Mouse (Mus musculus) 3134 (cell line): ENCODE data around the gene Masp2.

ENCODE experiments used
- DNase-seq: peaks from one replicate; pipeline ENCODE4 v3.0.0-alpha.2; 2011; ENCODE audit warnings: low spot score; ENCODE audit not compliant: insufficient read length; ENCODE audit errors: extremely low read depth

Masp2 gene

DNA sequence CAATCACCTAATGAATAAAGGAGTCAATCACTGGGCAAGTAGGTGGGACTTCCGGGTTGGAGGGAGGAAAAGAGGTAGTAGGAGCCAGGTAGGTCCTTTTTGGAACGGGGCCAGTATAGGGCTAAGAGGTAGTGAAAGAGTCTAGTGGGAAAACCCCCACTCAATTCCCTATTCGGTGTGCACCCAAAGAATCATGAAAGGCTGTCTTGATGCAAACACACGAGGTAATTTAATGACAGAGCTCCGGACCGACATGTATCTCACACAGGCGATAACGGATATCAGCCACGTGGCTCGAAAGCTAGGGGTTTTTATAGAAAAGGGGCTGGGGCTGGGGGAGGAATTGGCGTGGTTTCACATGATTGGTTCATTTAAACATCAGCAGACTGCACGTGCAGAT lies 3.5 kb upstream of the Masp2 start:
- no peak for DNase-seq

DNA sequence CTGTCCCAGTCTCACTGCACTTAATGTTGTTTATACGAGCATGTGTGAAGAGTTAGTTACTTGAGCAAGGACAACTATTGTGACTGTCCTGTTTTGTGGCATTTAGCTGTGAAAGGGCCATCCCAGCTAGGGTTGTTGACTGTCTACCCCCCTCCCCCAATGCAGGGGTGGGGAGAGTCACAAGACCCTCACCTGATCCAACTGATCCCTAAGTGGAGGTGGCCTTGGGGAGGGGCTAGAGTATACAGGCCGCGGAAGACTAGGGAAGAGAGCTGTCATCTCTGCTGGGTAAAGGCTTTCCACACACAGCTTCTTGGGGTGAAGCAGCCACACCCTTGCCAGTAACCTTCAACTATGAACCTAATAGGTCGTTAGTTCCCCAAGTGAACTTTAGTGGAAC lies 2.0 kb upstream of the Masp2 start:
- DNase-seq = no peak

DNA sequence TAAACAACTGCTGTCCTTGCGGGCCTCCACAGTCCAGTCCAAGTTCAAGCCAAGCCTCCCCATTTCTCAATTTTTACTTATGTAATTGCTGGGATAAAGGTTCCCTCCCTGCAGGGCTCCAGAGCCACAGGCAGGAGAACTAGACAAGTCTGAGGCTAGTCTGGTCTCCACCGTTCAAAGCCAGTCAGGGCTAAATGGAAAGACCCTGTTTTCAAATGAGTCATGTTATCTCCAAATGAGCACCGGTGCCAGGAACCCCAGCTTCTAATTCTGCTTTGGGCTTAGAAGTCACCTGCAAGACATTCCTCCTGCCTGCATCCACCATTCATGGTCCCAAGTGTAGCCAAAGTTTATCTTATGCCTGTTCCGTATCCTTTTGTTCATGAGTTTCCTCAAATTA lies 483 bp upstream of the Masp2 start:
- DNase-seq = no peak

DNA sequence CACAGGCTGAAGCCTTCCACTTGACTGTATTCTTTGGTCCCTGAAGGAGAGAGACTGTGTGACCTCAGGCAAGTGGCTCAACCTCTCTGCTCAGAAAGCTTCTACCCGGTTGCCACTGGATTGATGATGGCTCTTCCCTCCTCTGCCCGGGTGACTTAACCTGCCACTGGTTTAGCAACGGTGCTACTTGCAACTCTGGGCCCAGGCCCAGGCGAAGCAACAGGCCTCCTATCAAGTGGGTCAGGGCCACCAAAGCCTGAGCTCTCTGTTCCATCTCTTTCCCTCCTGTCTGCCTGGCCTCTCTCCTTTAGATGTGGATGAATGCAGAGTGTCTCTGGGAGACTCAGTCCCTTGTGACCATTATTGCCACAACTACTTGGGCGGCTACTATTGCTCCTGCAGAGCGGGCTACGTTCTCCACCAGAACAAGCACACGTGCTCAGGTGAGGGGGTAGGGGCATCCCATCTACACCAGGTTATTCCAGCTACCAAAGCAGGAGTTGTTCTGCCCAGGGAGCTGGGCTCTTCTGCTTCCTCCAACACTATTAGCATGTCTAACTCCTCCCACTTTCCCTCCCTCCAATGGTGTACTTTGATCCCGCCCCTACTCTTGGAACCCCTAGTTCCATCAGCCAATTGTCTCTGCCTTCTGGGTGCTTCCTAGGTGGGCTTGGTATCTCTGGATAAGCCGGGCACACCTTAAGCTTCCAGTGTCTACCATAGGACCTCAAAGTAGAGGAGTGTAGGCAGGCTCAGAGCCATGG lies 1.2 kb downstream of the Masp2 start:
- DNase-seq = no peak

DNA sequence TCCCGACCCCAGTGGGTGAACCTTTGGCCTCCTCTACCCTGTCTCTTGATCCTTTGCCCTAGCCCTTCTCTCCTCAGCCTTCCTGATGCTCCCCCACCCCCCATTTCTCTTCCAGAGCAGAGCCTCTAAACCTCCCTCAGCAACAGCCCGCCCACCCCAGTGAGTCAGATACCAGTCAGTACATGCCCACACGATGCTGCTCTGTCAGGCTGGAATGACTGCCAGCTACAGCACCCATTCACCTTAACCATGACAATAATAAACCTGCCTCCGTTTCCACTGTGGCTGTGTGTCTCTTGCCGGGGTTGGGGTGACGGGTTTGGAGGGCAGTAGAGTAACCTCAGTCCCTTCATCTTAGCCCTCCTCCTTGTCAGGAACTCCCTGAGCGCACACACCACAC lies 1.8 kb downstream of the Masp2 start:
- DNase-seq = no peak

DNA sequence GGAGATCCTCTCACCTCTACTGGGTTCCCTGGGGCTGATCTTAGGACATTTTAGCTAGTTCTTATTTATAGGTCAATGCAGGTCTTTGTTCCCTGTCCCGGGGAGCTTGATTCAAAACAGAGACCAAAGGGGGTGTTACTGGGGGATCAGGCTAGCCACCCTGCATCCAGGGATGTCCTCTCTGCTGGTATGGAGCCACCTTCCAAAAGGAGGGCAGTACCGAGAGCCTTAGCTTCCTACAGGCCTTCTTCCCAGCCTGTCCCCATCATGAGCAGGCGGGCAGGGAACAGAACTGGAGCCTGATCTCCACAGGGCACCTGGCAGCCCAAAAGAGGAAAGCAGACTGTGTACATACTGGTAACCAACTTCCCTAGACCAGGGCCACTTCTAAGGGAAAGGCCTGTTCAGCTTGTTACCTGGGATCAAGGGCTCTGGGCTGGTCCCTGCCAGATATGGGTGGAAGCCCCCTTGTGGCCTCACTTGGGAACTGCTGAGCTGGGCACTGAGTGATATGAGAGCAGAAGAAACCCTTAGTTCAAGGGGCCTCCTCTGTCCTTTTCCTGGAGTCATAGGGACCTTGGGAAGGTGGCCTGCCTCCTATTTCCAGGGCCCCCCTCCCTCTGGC lies 2.3 kb downstream of the Masp2 start:
- DNase-seq = peak; percentile 30

DNA sequence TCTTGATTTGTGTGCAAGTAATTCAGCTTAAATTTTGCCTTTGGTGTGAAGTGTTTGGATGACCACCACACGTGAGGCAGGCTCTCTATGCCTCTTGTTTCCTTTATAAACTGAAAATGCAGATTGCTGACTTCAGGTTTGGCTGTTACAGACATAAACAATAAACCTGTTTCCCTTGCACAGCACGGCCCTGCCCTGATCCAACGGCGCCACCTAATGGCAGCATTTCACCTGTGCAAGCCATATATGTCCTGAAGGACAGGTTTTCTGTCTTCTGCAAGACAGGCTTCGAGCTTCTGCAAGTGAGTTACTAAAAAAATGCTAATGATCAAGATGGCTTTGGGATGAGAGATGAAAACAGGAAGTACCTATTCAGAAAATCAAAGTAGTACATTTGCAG lies 5.4 kb downstream of the Masp2 start:
- peak; percentile 38 for DNase-seq

DNA sequence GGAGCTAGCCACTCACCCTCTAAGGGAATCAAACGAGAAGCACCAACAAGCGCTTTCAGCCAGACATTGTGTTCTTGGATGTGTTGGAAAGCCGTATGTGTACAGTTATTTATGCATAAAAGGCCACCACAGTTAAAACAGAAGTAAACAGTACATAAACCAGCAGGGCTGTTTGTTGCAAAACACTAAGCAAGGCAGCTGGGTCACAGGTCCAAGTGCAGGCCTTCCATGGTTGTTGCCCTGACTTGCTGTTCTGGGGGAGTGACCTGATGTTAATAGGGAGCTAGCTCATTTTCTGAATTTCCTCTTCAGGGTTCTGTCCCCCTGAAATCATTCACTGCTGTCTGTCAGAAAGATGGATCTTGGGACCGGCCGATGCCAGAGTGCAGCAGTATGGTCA lies 7.5 kb downstream of the Masp2 start:
- no peak for DNase-seq

DNA sequence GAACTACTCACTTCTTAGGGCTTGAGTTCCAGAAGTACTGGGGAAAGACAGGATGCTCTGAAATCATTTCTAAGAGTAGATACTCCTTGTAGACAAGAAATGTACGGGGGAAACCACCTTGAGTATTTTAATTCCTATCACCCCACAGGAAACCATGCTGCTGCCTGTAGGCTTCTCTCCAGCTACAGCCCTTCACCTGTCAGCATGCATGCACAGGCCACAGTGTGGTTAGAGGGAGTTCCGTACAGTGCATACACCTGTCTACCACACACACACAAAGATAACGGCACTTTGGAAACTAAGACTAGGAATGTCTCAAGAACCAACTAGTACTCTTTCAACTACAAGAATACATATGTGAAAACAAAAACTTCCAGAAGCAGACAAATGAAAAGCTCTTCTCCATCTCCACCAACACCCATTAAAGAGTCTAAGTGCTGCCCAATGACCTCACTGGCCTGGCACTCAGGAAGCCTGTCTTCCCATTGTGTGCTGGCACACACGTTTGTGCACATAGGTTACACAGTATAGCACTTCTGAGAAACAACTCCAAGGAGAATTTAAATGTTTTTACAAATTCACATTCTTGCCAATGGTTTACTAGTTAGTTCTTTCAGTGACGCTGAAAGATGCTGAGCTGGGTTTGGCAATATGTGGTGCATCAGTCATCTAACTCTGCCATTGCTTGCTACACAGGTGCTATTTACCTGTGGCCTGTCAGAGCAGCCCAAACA lies 8.4 kb downstream of the Masp2 start:
- no peak for DNase-seq

DNA sequence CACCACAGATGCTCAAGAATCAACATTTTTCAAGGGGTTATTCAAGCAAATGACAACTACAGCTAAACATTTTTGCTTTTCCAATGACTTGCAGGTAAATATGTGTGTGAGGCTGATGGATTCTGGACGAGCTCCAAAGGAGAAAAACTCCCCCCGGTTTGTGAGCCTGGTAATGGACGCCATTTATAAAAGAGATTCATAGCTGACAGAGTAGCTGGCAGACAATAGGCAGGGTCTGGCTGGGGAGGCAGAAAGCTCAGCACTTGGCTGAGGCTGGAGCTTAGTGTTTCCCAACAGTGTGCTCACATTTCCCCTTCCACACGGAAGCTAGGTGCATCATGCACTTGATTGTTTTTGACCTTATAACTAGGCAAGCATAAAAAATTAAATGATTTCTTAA lies 10.2 kb downstream of the Masp2 start:
- no peak for DNase-seq

DNA sequence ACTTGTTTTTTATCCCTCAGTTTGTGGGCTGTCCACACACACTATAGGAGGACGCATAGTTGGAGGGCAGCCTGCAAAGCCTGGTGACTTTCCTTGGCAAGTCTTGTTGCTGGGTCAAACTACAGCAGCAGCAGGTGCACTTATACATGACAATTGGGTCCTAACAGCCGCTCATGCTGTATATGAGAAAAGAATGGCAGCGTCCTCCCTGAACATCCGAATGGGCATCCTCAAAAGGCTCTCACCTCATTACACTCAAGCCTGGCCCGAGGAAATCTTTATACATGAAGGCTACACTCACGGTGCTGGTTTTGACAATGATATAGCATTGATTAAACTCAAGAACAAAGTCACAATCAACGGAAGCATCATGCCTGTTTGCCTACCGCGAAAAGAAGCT lies 11.4 kb downstream of the Masp2 start:
- no peak for DNase-seq

DNA sequence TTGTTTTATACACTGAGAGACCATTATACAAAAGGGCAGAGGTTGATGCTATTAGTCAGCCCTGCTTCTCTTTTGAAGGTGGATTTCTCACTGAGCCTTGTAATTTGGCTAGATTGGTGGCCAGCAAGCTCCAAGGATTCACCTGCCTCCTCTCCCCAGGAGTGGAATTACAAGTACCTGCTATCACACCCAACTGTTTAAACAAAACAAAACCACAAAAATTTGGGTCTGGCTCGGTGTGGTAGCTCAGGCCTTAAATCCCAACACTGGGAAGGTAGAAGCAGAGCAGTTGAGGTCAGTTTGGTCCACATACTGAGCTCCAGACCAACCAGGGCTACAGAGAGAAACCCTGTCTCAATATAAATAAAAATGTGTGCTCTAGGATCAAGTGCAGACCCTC lies 17.5 kb downstream of the Masp2 start:
- no peak for DNase-seq

DNA sequence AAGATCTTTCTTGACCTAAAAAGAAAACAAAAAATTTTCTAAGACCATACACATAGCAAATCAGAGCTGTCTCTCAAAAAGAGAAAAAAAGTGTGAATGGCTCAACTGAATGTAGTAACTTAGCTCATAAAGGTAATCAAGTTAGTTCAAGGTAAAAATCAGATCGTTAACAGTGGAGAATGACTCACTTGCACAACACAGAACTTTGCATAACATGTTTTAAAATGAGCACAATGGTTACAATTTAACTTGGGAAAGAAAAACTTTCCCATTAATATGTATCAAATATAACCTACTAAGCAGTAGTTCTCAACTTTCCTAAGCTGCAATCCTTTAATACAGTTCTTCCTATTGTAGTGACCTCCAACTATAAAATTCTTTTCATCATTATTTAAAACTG lies 18.4 kb downstream of the Masp2 start:
- DNase-seq = no peak

DNA sequence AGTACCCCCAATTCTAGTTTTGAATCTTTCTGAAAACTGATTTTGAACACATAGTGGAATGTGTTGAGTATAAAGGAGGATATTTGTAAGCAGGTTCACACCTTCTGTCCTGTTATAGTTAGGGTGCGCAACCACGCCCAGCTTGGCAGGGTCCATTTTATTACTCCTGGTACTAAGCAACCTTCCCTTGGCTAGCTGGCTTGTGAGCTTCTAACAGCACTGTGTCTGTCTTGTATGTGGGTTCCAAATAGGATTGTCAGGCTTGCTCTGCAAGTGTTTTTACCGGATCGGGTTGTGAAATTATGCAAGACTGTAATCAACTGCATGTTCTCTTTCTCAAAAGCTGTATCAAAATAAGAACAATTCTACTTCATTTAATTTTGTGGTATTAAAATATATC lies 20.1 kb downstream of the Masp2 start:
- DNase-seq = no peak

DNA sequence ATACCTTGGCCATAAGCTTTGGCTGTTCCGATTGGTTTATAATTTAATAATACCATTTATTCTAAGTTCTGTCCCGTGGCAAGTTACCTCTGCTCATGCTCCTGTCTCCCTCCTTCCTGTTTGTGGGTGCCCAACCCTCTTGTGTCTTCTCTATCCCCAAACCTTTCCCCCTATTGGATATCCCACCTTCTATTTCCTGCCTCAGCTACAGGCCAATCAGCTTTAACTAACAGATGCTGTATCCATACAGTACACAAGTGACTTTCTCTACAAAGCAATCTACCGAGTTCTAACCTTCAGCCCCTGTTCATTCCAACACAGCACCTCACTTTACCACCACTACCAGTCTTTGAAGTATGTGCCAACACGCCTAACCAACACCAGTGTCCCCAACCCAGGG lies 21.3 kb downstream of the Masp2 start:
- no peak for DNase-seq

DNA sequence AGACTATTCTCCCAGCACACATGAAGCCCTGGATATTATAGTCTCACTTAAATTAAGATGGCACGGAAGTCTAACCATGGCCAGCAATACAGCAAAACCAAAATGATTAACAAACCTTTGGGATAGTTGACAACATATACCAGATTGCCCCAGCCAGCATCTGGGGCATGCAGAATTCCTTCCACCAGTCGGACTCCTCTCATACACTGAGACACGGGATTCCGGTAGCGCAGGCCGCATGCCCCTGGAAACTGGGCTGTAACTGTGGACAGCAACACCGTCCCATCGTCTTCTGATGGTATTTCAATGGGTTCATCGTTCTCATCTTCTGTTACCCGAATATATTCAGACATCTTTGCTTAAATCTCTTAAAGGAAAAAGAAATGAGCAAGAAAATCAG lies 22.7 kb downstream of the Masp2 start:
- no peak for DNase-seq

DNA sequence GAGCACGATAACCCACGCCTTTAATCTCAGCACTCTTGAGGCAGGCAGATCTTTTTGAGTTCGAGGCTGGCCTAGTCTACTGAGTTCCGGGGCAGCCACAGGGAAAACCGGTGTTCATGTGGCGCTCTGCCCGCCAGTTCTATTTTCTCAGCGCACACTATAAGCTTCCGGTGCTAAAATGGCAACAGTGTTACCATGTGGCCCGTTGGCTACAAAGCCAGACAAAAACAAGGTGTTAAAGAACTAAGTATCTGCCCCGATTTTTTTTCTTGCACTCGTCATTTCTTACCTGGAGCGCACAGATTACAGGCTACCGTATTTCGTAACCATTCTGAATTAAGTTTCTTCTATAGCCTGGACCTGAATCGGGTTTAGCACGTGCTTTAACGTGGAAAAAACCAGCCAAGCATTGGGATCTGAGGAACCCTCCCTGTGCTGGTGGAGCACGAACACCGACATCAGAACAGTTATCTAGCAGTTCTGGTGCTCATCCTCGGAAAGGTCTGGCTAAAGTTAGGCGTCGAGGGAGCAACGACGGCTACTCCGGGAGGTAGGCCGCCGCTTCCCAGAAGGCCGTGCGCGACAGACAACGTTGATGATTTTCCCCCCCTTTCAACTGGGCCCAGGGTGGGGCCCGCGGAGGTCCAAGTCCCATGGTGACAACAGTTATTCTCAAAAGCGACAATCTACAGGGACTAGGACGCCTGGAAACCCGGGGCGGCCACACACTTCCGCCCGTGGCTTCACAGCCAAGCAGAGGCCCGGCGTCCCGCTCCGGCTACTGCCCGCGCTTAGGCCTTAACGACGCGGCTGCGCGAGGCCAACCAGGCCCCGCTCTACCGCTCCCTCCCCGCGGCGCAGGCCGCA lies 23.6 kb downstream of the Masp2 start:
- peak; percentile 83 for DNase-seq

DNA sequence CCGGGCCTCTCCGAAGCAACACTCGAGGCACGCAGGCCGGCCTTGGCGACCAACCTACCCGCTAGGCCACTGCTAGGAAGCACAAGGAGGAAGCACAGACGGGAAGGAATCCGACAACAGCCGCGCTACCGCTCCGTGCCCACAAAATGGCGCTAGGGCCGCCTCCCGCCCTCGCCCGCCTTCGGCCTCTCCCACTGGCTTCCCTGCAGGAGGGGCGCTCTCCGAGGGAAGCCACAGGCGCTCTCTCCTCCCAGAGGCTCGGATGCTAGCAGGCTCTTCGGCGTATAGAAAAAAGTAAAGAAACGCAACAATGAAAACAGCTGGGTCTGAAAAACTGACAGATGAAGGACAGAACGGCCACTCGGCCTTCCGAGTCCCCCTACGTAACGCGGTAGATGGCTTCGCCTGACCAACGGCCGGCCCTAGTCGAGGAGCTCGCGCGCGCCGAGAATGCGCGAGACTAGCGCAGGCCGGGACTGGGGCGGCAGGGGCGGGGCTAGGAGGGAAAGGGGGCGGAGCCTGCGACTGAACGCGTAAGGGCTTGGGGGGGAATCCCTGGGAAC lies 24.4 kb downstream of the Masp2 start, which contains the start of gene Tardbp:
Tardbp (minus strand) TSS at position 397 of the 563 bp plus-strand sequence.
- peak; percentile 91 for DNase-seq

DNA sequence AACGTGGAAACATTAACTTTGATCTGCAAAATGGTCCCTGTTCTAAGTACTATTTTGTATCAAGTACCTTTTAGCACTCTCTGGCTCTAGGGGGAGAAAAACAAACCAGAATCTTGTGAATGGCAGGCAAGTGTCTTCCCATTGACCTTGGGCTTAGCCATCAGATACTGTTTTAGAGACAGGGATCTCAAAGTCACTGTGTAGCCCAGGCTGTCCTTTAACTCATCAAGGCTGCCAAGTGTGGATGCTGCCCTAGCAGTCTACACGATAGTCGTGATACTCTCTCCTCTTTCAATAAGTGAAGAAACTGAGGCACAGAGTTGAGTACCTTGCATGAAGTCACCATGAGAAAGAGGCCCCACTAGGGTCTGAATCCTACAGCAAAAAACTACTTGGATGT lies 24.9 kb downstream of the Masp2 start:
- DNase-seq = no peak

DNA sequence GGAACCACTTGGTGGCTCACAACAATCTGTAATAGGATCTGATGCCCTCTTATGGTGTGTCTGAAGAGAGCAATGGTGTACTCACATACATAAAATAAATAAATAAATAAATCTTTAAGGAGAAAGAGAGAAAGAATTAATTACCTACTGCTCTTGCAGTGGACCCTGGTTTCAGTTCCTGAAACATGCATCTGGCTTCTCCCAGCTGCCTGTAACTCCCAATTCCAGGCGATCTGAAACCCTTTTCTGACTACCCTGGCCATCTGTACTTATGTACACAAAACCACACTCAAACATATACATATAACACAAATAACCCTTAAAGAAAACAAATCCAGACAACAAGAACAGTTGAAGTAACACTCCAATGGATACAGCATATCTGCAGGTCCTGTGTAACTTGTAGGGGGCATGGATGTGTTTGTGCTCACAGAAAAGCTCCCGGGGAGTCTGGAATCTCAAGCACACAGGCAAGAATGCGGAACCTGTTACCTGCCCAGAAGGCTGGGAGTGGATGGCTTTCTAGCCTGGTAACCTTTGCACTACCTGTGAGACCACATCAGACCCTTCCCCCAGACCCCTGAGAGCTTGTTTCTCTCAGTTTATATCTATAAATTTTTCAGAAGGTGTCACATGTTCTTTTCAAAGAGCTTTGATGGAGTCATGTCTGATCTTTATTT lies 29.8 kb downstream of the Masp2 start:
- DNase-seq = no peak
